Mouse (Mus musculus): ENCODE measurements around the gene Bahd1. TPM values are rescaled to one million over a fixed set of nuclear protein-coding genes. Genes with fewer than 3 reads are reported as not detected.

Gene Bahd1
- polyA plus RNA-seq, 1 experiment from 2014 or later = 1.2 TPM

Other genes starting within 250 kb of the Bahd1 start
- 0.50 and 0.92 TPM in 2 replicates for gene Pak6, start 237.1 kb upstream of the Bahd1 start, polyA plus RNA-seq (2014; fragmentation: Nextera tagmentation; extraction: Ambion mirVana)
- 0.04 TPM in 1 of 2 replicates, not detected in the other for gene Ankrd63, start 196.4 kb upstream of the Bahd1 start, polyA plus RNA-seq (2014; fragmentation: Nextera tagmentation; extraction: Ambion mirVana)
- gene Plcb2, start 171.9 kb upstream of the Bahd1 start, polyA plus RNA-seq (2014; fragmentation: Nextera tagmentation; extraction: Ambion mirVana) = 0.22 and 0.40 TPM in 2 replicates
- gene Inafm2, start 154.6 kb upstream of the Bahd1 start, polyA plus RNA-seq (2014; fragmentation: Nextera tagmentation; extraction: Ambion mirVana) = 22.8 and 25.8 TPM in 2 replicates
- gene Ccdc9b, start 137.7 kb upstream of the Bahd1 start, polyA plus RNA-seq (2014; fragmentation: Nextera tagmentation; extraction: Ambion mirVana) = 0.52 and 0.66 TPM in 2 replicates
- not detected in 2 replicates for gene Phgr1, start 127.6 kb upstream of the Bahd1 start, polyA plus RNA-seq (2014; fragmentation: Nextera tagmentation; extraction: Ambion mirVana)
- gene Disp2, start 120.7 kb upstream of the Bahd1 start, polyA plus RNA-seq (2014; fragmentation: Nextera tagmentation; extraction: Ambion mirVana) = 1.5 and 1.8 TPM in 2 replicates
- gene Knstrn, start 86.4 kb upstream of the Bahd1 start, polyA plus RNA-seq (2014; fragmentation: Nextera tagmentation; extraction: Ambion mirVana) = 176 and 195 TPM in 2 replicates
- gene Ivd, start 38.4 kb upstream of the Bahd1 start, polyA plus RNA-seq (2014; fragmentation: Nextera tagmentation; extraction: Ambion mirVana) = 53.7 and 62.2 TPM in 2 replicates
- gene Chst14, start 26.1 kb downstream of the Bahd1 start, polyA plus RNA-seq (2014; fragmentation: Nextera tagmentation; extraction: Ambion mirVana) = 31.8 and 32.0 TPM in 2 replicates
- 22.6 and 26.4 TPM in 2 replicates for gene Ccdc32, start 129.0 kb downstream of the Bahd1 start, polyA plus RNA-seq (2014; fragmentation: Nextera tagmentation; extraction: Ambion mirVana)
- gene Rpusd2, start 134.4 kb downstream of the Bahd1 start, polyA plus RNA-seq (2014; fragmentation: Nextera tagmentation; extraction: Ambion mirVana) = 4.7 and 6.2 TPM in 2 replicates
- 40.8 and 43.2 TPM in 2 replicates for gene Knl1, start 146.7 kb downstream of the Bahd1 start, polyA plus RNA-seq (2014; fragmentation: Nextera tagmentation; extraction: Ambion mirVana)
- 79.2 and 82.1 TPM in 2 replicates for gene Rad51, start 212.4 kb downstream of the Bahd1 start, polyA plus RNA-seq (2014; fragmentation: Nextera tagmentation; extraction: Ambion mirVana)